Mouse (Mus musculus) spleen, adult 2 months (tissue): ENCODE measurements around the gene Olfr64. TPM values are rescaled to one million over a fixed set of nuclear protein-coding genes. Genes with fewer than 3 reads are reported as not detected.

Experiments used
- DNase-seq, 2 experiments: peaks; one replicate each; pipeline versions ENCODE4 v3.0.0 to v3.0.0-alpha.2; 2012 to 2021; ENCODE audit warnings: low spot score in 2 of 2, low read depth in 1 of 2
- H3K27ac ChIP-seq: fragments of 200-500 bp; 2 replicates; pipeline ENCODE4 v1.5.1; 2012; ENCODE audit warnings: low read length, inconsistent platforms; ENCODE audit not compliant: insufficient read depth
- H3K27me3 ChIP-seq: fragments of 200-500 bp; 2 replicates; pipeline ENCODE4 v1.6.1; 2012; ENCODE audit warnings: mild to moderate bottlenecking, moderate library complexity, low read length, inconsistent platforms; ENCODE audit not compliant: control insufficient read depth, insufficient read depth
- H3K36me3 ChIP-seq: fragments of 200-500 bp; 2 replicates; pipeline ENCODE4 v1.6.1; 2012; ENCODE audit warnings: mild to moderate bottlenecking, low read length, inconsistent platforms; ENCODE audit not compliant: control insufficient read depth, insufficient read depth
- H3K4me1 ChIP-seq: fragments of 200-500 bp; 2 replicates; pipeline ENCODE4 v1.6.1; 2011; ENCODE audit warnings: inconsistent platforms; ENCODE audit not compliant: control insufficient read depth, insufficient read depth, insufficient read length
- H3K4me3 ChIP-seq: fragments of 200-500 bp; 2 replicates; pipeline ENCODE4 v1.5.1; 2011; ENCODE audit warnings: mild to moderate bottlenecking, inconsistent platforms; ENCODE audit not compliant: insufficient read depth, insufficient read length; ENCODE audit errors: extremely low read depth
- CTCF ChIP-seq: fragments of 200-500 bp; IDR thresholded peaks from 2 replicates; pipeline ENCODE4 v1.5.1; 2011; ENCODE audit warnings: mild to moderate bottlenecking, inconsistent platforms; ENCODE audit not compliant: insufficient read depth, insufficient read length, insufficient replicate concordance; ENCODE audit errors: extremely low read depth
- POLR2A ChIP-seq: fragments of 200-500 bp; IDR thresholded peaks from 2 replicates; pipeline ENCODE4 v1.6.1; 2011; ENCODE audit warnings: low read depth, low read length, inconsistent platforms
- WGBS: fragments of 180-500 bp; shearing (Covaris S2); methylation state at CpG from one replicate; pipeline ENCODE4 v1.1.7; 2018; 5-methylcytosine and 5-hydroxymethylcytosine counted together
- polyA plus RNA-seq: library from polyadenylated mRNA; depleted of rRNA; stranded (reverse); fragments of >200 nt; gene quantifications from 2 replicates; pipeline ENCODE4 v1.2.3, GENCODE M21; 2012

The Olfr64 gene
- polyA plus RNA-seq, 1 experiment, result not detected

DNA sequence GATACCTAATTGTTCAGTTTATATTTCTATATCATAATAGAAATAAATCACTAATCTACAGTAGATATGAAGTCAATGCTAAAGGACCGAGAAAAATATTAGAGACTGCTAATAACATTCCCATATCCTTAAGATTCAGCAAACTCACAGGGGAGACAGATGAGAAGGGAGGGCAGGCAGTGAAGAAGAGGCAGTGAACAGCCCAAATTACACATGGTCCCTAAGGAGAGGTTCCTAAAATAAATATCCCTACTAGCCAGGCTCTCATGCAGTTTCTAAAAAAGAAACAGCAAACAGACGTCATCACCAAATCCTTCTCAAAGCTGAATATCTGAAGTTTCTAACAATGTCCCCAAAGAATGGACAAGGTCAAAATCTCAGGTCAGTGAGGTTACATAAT is 8.9 kb upstream of the Olfr64 start, which contains the start of gene Olfr65:
Gene Olfr65 (plus strand): TSS at position 301 of the 400 bp plus-strand sequence.
- Histone ChIP-seq H3K36me3 (no peaks in the 10 kb centered on the region), H3K4me3 (no peak within 1 kb of the TSS), H3K27ac (no peak within 1 kb of the TSS), H3K4me1 (no peaks in the 10 kb centered on the region), H3K27me3 (no peaks in the 10 kb centered on the region)
- WGBS, result 95% methylated on average over 2 of the region's 2 CpGs
- TF ChIP-seq CTCF, result no peak
- no peak for TF ChIP-seq POLR2A
- DNase-seq, result no peak

DNA sequence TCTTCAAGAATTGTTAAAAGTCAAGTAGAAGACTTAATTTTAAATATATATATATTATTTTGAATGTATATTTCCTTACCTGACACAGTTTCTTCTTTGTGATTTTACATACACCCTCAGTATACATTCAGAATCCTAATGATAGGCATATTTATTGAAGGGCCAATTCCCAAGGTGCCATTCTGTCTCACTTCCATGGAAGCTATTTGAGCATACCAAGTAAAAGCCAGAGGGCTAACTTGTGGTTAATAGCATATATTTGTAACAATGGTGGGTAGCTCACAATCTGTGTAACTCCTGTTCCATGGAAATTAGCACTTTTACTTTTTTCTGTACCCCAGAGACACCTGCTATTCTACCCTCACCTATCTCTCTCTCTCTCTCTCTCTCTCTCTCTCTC is 8.1 kb downstream of the Olfr64 start, which contains the start of gene Olfr66:
Gene Olfr66 (minus strand): TSS at position 101 of the 400 bp plus-strand sequence.
- TF ChIP-seq POLR2A (no peak), CTCF (no peak)
- DNase-seq, result no peak
- Histone ChIP-seq H3K4me3 (no peak within 1 kb of the TSS), H3K4me1 (no peaks in the 10 kb centered on the region), H3K27me3 (no peaks in the 10 kb centered on the region), H3K36me3 (no peaks in the 10 kb centered on the region), H3K27ac (no peak within 1 kb of the TSS)

DNA sequence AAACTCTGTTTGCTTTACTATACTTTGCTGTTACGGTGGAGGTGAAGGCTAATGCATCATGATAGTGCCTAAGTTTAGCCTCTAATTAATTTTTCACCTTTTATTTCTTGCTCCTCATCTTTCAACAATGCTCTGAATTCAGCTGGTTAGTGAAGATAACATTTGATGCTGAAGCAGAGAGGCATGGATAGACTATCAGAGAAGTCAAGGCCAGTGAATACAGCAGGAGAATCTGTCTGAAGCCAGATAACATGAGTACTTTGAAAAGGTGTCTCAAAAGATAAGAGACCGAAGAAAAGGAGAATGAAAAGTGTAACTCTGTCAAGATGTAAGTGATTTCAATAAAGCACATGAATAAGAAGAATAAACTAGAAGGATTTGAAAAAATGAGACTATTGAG is 17.2 kb downstream of the Olfr64 start:
- TF ChIP-seq POLR2A (no peak), CTCF (no peak)
- 81% methylated on average over 2 of the region's 2 CpGs for WGBS

DNA sequence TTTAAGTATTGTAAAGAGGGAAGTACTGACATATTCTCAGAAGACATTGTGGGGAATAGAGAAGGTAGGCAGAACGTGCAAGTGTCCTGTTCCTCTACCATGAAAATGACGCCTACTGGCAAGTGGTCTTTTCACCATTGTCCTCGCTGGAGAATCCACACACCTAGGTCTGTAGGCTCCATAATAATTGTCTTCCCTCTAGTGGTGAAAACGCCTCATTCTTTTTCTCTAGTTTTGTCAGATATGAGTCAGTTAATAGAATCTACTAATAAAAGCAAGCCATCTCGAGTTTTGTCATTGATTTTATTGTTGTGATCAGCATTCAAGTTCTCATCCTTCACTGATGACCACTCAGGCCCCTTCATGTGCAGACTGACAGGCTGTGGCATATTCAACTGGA is 19.8 kb downstream of the Olfr64 start:
- Histone ChIP-seq H3K4me1 (no peaks in the 10 kb centered on the region), H3K36me3 (no peaks in the 10 kb centered on the region), H3K4me3 (no peak overlapping the region), H3K27ac (no peak overlapping the region), H3K27me3 (no peaks in the 10 kb centered on the region)
- no peak for DNase-seq
- 44% methylated on average over 5 of the region's 5 CpGs for WGBS
- no peak for TF ChIP-seq CTCF
- TF ChIP-seq POLR2A, result no peak

More for the DNA sequence above, 17.2 kb downstream of the Olfr64 start:
- H3K27ac ChIP-seq, result no peak overlapping the region
- no peaks in the 10 kb centered on the region for H3K27me3 ChIP-seq
- no peak for DNase-seq
- no peaks in the 10 kb centered on the region for H3K4me1 ChIP-seq
- no peak overlapping the region for H3K4me3 ChIP-seq
- H3K36me3 ChIP-seq, result no peaks in the 10 kb centered on the region

DNA sequence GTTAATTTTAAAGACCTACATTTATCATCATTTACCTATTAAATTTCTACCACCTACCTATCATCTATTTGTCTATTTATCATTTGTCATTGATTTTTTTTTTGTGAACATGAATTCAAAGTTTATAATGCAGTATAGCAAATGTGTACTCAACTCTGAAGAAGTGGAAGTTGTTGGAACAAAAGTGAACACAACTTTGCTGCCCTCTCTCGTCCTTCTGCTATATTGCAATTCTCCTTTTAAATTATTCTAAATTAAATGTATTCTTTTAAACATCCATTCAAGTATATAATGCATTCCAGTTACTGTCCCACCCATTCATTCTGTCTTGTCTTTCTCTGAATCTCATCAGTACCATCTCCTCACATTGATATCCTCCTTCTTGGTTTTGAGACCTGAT is 21.2 kb downstream of the Olfr64 start:
- Histone ChIP-seq H3K36me3 (no peaks in the 10 kb centered on the region), H3K27ac (no peak overlapping the region), H3K4me1 (no peaks in the 10 kb centered on the region), H3K4me3 (no peak overlapping the region), H3K27me3 (no peaks in the 10 kb centered on the region)
- 0% methylated on average over 1 of the region's 1 CpGs for WGBS
- DNase-seq, result peak in 1 of 2 experiments; percentile 9
- TF ChIP-seq POLR2A, result no peak
- no peak for TF ChIP-seq CTCF

DNA sequence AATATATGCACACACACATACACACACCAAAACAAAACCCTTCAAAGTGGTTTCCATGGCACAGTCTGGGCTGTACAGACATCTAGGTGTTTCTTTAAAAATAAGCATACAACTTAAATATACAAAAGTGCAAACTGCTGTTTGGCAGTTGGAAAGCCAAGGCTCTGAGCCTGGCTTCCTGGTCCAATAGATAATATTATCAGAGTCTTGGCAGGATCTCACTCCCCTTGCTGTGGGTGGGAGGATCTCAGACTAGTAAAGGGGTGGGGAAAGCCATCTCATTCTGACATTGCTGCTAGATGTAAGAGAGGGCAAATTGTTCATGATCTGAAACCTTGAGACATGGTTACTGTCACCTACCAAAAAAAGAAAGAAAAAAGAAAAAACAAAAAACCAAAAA is 23.6 kb downstream of the Olfr64 start:
- no peaks in the 10 kb centered on the region for H3K27me3 ChIP-seq
- no peak for DNase-seq
- H3K36me3 ChIP-seq, result no peaks in the 10 kb centered on the region
- no peaks in the 10 kb centered on the region for H3K4me1 ChIP-seq
- no peak for TF ChIP-seq CTCF
- no peak for TF ChIP-seq POLR2A
- no peak overlapping the region for H3K4me3 ChIP-seq
- no peak overlapping the region for H3K27ac ChIP-seq

DNA sequence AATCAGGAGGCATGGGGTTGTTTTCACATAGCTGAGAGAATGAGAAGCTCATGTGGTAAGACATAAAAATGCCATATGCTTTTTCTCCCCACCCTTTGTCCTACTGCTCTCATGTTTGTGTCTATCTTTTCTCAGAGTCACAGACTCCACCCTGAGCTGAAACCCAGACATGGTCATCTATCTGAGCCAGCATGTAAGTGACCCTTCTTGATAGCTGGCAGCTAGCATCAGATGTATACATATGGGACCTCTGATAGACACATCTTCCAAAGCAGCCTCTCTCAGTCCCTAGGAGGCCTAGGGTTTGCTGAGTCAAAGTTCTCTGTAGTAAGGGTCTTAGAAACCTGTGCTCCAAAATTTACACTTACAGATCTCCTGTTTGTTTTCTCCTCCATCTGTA is 28.6 kb downstream of the Olfr64 start:
- H3K36me3 ChIP-seq, result no peaks in the 10 kb centered on the region
- peaks cover 2% of the 10 kb centered on the region; the same call in 1 of the 2 replicates for H3K4me1 ChIP-seq
- TF ChIP-seq POLR2A, result no peak
- no peak for TF ChIP-seq CTCF
- no peak overlapping the region for H3K27ac ChIP-seq
- no peak overlapping the region for H3K4me3 ChIP-seq
- no peak for DNase-seq
- H3K27me3 ChIP-seq, result no peaks in the 10 kb centered on the region
